Mouse (Mus musculus): ENCODE measurements around the gene Lrrk1.

Lrrk1 gene

DNA sequence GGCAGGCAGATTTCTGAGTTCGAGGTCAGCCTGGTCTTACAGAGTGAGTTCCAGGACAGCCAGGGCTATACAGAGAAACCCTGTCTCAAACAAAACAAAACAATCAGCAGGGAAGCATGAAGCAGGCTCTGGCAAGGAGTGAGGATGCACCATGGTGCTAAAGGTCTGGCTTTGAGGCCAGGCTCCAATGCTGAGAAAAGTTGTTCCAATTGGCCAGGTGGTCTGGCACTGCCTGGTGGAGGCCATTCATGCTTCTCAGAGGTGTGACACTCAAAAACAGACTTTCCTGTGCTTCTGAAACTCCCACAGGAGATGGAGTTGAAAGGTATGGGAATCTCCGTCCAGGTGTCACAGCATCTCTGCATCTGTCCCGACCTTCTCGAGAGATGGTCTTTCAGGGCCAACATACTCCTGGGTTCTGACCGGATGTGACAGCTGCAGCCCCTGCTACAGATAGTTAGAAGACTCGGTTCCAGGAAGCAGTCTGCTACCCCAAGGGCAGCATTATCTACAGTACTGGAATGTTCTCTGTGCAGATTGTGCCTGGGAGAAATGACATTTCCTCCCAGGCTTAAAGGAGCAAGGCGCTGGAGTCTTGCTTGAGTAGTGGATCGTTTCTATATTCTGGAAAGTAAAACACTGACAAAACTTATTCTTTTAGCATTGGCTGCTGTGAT lies 134.0 kb downstream of the Lrrk1 start:
- CTCF ChIA-PET: no interaction called here
- POLR2A ChIA-PET: no interaction called here

DNA sequence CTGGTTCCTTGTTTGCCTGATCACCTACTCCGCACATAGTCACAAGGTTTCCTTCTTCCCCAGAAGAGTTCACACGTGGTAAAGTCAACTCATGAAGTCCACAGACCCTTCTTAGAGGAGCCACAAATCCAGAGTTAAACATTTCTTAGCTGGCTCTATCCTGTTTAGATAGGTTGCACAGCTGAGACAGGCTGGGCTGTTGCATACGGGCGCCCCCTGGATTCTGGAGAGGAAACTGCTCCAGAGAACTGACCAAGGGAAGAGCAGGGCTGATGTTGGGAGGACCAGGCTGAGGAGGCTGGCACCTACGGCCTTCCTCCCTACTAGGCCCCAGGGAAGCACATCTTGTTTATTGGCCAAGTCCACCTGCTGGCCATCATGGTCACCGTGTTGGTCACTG lies 138.1 kb downstream of the Lrrk1 start:
- POLR2A ChIA-PET: interaction anchor here in 1 of 4 experiments (0.6 kb wide), 1 partner anchor 67 kb away, joined by 4 read pairs; no protein-coding TSS in a partner anchor
- CTCF ChIA-PET: interaction anchor here in 3 of 4 experiments (0.6 to 1.3 kb wide), 11 partner anchors 13 to 149 kb away, joined by 3 to 8 read pairs (median 4); no protein-coding TSS in a partner anchor

DNA sequence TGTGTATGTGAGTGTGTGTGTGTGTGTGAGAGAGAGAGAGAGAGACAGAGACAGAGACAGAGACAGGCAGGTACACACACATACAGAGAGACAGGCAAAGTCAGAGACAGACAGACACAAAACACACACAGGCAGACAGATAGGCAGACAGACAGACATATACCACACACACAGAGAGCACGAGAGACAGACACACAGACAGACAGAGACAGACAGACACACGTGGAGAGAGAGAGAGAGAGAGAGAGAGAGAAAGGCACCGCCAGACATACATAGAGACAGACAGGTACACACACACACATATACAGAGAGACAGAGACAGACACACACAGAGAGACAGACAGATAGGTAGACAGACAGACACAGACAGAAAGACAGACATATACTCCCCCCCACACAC lies 138.7 kb downstream of the Lrrk1 start:
- ChIA-PET POLR2A (no interaction called here), CTCF (interaction anchor here in 2 of 4 experiments (0.6 to 1.3 kb wide), 10 partner anchors 14 to 882 kb away, joined by 3 to 5 read pairs (median 4); no protein-coding TSS in a partner anchor)

DNA sequence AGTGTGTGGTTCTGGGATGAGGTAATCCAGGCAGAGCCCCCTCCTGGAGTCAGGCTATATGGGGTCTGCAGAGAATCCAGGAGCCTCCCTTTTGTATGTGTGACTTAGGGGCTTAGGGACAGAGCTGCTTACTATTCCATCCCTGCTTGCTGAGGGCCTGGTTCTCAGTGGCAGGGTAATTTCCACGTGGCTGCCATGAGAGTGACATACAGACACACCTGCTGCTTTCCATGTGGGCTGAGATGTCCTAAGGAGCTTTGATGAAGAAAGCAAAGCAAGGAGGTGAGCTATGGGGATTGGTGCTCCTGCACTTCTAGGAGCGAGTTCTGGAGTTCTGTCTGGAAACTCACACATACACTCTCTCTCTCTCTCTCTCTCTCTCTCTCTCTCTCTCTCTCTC lies 139.1 kb downstream of the Lrrk1 start:
- POLR2A ChIA-PET: no interaction called here

DNA sequence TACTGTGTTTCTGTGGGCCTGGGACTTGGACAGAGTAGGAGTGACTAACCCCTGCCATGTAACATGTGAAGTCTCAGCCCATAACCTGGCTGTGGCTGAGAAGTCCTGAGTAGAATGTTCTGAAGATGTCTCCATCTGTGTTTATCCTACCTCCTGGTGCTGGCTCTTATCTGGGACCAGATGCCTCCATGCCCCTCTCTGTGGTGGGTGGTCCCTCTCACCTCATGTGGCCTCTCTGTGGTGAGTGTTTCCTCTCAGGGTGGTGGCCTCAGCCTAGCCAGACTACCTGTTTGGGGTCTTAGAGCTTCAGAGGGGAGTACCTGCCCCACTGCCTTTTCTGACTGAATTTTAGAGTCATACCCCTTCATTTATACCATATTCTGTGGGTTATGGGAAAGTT lies 139.9 kb downstream of the Lrrk1 start:
- POLR2A ChIA-PET: no interaction called here
- CTCF ChIA-PET: interaction anchor here in 1 of 4 experiments (0.5 kb wide), 1 partner anchor 143 kb away, joined by 3 read pairs; no protein-coding TSS in a partner anchor

More for the DNA sequence above, 139.1 kb downstream of the Lrrk1 start:
- CTCF ChIA-PET: interaction anchor here in 1 of 4 experiments (0.6 kb wide), 1 partner anchor 882 kb away, joined by 3 read pairs; no protein-coding TSS in a partner anchor

DNA sequence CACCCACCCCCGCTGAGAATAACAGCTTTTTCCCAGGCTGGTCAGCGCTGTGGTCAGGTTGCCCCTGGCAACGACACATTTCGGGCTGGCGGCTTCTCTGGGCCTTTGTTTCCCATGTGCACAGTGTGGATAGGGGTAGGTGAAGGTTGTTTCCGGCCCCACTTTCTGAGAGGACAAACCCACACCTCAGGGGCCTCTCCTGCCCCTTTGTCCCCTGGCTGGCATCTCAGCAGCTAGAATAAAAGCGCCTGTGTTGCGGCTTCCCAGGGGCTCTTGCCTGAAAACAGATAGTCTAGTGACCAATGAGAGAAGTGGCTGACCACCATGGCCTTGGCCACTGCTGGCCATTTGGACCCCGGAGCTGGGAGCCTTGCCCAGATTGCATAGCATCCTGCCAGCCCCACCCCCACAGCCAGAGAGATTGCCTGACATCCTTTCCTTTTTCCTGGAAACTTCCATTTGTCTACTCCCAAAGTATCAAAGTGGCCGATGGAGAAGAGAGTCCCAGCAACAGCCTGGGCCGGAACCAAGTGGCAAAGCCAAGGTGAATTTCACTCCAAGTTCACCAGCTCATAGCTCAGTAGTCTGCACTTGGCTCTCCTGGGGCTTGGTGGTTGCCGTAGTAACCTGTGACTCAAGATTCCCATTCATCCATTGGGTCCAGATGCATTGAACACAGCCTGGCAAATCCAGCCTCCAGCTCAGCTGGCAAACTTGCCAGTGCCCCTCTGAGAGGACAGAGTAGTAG lies 140.7 kb downstream of the Lrrk1 start:
- ChIA-PET POLR2A (interaction anchor here in 1 of 4 experiments (0.5 kb wide), 1 partner anchor 586 kb away, joined by 3 read pairs; no protein-coding TSS in a partner anchor), CTCF (interaction anchor here in 3 of 4 experiments (0.5 to 1.0 kb wide), 3 partner anchors 20 to 145 kb away, joined by 3 read pairs; no protein-coding TSS in a partner anchor)

DNA sequence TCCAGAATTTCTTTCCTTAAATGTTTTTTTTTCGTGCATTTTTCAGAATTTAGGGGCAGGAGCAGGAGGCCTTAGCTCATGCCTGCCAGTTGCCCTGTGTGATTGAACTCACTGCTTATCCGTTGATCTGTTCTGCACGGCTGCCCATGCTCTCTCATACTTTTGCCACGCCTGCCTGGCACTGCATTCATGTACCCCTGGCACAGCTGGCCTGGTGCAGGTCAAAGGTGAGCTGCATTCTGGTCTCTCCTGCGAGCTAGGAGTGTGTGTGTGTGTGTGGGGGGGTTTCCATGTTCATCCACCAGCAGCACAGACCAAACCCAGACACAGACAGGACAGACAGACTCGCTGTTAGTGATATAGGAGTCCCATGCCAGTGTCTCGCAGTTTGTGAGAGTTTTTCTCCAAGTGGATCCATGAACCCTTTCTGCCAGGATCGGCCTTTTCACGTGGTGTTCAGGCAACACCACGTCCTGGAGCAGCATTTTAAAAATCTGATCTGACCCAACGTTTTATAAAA lies 141.4 kb downstream of the Lrrk1 start:
- CTCF ChIA-PET: interaction anchor here in 2 of 4 experiments (0.6 to 1.0 kb wide), 2 partner anchors 21 to 145 kb away, joined by 3 read pairs; no protein-coding TSS in a partner anchor
- POLR2A ChIA-PET: no interaction called here

DNA sequence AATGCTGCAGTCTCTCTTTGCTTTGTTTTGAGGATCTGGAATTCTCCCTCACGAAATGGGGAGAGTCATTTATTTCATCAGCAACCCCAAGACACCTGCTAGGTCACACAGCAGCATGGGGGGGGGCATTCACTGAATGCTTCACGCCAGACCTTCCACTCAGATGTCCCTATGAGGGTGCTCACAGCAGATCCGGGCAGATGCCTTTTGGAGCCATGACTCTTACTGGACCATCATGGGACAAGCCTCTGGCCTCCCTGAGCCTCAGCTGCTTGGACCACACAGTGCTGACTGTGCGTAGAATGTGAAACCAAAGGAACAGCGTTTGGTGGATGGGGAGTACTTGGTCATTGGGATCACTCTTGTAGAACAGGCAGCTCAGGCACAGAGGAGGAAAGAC lies 142.5 kb downstream of the Lrrk1 start:
- ChIA-PET POLR2A (no interaction called here), CTCF (no interaction called here)

DNA sequence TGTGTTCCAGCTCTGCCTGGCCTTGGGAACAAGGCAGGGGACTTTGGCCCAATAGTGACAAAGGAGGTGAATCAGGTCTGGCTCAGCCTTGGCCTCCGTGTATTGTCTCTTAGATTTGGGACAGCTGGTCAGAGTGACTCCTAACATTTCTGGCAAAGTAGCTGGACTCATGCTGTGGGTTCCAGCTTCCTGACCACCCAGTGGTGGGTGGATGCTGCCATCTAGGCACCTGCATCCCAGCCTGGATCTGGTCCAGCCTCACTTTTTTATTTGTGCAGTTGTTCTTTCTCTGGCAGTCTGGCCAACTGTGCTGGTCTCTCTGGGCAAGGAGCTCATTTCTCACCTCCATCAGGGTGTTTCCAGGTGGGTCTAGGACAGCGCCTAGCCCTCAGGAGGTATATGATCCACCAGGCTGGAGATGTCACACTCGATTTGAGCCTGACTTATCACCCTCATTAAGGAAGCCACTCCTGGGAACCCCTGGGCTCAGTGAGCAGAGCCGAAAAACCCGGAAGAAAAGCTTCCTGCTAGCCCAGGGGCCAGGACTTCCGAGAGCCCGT lies 144.3 kb downstream of the Lrrk1 start:
- POLR2A ChIA-PET: interaction anchor here in 2 of 4 experiments (1.2 to 1.6 kb wide), 2 partner anchors 13 to 164 kb away, joined by 3 to 6 read pairs; partner anchors contain the start of gene Selenos (in 1 of the 2)
- CTCF ChIA-PET: interaction anchor here in 1 of 4 experiments (0.6 kb wide), 1 partner anchor 397 kb away, joined by 3 read pairs; no protein-coding TSS in a partner anchor

DNA sequence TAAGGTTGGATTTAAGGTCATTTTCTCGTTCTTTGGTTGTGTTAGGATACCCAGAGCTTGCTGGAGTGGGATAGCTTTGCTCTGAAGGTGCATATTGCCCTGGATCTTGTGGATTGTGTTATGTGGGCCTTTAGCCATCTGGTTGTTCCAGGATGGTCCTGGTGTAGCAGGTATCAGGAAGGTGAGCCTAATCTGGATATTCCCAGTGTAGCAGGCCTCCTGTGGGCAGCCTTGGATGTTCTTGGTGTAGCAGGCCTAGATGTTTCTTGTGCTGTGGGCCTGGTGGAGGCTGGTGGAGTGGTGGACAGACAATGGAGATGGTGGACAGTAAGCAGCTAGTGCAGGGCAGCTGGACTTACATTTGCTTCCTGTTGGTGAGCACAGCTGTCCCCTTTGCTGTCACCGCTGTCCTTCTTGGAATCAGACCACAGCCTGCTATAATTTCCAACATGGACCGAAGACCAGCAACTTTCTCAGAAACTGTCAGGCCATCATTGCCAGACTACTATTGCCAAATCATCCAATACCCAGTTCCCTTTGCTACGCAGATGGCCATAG lies 146.2 kb downstream of the Lrrk1 start:
- ChIA-PET POLR2A (no interaction called here), CTCF (interaction anchor here in 1 of 4 experiments (1.1 kb wide), 1 partner anchor 9 kb away, joined by 3 read pairs; no protein-coding TSS in a partner anchor)

DNA sequence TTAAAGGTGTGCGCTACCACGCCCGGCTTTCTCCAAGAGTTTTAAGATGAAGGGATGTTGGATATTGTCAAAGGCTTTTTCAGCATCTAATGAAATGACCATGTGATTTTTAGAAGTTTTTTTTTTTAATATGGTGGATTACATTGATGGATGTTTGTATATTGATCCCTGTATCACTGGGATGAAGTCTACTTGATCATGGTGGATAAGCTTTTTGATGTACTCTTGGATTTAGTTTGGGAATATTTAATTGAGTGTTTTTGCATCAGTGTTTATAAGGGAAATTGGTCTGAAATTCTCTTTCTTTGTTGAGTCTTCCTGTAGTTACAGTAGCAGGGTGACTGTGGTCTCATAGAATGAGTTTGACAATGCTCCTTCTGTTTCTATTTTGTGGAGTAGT lies 150.0 kb downstream of the Lrrk1 start:
- POLR2A ChIA-PET: no interaction called here
- CTCF ChIA-PET: no interaction called here

DNA sequence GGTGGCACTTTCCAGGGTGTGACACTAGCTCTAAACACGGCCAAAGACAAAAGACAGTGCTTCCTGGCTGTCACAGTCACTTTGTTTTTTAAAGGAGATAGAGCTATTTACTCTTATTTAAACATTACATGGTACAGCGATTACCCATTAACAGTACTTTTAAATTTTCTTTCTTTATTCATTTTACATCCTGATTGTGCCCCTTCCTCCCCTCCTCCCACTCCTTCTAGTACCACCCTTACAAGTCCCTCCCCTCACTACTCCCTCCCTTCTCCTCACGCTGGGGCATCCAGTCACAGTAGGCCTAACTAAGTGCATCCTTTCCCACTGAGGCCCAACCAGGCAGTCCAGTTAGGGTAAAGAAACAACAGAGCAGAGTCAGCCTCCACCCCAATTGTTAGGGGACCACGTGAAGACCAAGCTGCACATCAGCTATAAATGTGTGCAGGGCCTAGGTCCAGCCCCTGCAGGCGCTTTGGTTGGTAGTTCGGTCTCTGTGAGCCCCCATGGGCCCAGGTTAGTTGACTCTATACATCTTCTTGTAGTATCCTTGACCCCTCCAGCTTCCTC lies 154.1 kb downstream of the Lrrk1 start:
- ChIA-PET POLR2A (no interaction called here), CTCF (no interaction called here)

DNA sequence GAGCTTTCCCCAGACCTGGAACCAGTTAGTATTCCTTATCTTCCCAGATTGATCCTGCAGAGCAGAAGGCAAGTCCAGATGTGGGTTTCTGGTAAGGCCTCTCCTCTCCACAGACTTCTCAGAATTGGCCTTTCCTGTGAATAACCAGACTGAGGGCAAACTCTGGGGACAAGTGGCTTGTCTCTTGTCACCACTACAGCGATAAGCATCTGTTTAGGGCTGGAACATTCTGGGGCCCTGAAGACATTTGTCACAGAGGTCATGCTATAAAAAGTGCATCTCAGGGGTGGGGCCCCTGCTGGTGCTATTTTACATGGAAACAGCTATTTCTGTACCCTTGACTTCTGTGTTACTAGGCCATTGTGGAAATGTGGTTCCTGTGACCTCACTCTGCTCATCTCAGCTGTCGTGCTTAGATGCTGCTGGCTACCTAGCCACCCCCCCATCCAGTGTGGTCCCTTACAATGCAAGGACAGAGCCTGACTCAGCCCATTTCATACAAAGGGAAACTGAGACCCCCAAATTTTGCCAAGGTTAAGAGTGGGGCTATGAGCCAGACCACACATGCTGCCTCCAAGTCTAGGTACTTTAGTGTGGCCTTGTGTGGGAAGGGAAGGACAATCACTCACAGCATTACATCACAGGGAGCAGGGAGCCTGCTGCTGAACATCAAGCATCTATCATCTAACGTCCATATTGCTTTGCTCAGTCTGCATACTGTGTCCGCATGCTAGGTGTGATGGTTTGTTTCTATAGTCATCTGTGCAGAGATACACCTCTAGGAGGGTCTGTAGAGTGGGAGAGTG lies 154.8 kb downstream of the Lrrk1 start:
- ChIA-PET CTCF (interaction anchor here in 1 of 4 experiments (0.7 kb wide), 1 partner anchor 17 kb away, joined by 4 read pairs; no protein-coding TSS in a partner anchor), POLR2A (no interaction called here)

DNA sequence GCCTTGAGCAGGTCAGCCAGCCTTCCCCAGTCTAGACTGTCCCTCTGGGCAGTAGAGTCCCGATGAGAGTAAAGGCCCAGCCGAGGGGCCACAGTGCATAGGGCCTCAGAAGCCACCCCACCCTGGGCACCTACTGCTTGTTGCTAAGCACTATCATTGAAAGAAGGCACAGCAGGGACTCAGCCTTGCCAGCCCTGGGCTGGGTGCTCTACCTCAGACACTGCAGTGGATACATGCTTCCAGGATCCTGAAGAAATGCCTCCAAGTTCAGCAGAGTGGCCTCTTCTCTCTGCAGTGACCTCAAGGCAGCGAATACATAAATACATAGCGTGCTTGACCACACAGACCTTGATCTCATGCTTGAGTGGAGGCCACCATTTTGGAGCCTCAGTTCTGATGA lies 156.3 kb downstream of the Lrrk1 start:
- CTCF ChIA-PET: interaction anchor here in 2 of 4 experiments (0.6 to 1.6 kb wide), 2 partner anchors 18 to 459 kb away, joined by 4 read pairs; no protein-coding TSS in a partner anchor
- POLR2A ChIA-PET: interaction anchor here in 1 of 4 experiments (1.4 kb wide), 1 partner anchor 32 kb away, joined by 5 read pairs; no protein-coding TSS in a partner anchor

DNA sequence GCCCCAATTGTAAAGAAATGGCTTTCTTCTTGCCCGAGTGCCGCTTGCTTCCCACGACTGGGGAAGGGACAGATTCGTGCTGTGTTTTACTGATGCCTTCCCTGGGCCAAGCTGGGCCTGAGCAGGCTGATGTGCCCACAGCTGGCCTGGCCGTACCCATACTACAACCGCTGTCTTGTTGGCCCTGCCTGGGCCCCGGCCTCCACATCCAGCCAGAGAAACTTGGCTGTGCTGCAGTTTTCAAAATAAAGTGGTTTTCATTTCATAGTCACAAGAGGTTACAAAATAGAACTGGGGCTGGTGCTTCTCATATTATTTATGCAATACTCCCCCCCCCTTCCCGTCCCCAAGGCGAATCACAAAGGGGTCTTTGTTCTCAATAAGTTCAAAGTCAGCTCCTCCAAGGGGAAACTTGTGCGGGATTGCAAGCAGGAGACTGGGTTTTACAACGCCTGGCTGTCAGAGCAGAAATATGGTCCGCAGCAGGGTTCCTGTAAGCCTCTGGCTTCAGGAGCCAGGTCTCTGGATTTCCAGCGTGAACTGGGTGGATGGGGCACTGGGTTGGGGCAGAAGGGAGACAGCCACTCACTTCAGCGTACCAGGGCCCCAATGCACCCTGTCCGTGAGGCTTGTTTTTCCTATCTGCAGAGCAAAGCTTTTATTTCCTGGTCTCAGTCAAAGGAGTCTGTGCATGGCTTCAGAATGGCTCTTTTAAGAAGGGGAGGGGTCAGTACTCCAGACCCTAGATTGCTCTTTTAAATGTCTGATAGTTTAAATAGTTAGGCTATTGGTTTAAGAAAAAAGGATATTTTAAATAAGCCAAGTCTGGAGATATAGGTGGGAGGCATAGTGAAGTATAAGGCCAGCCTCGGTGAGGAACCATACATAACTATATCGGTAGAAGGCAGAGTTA lies 157.3 kb downstream of the Lrrk1 start:
- ChIA-PET CTCF (interaction anchor here in 3 of 4 experiments (0.6 to 1.6 kb wide), 3 partner anchors 19 to 460 kb away, joined by 4 read pairs; no protein-coding TSS in a partner anchor), POLR2A (interaction anchor here in 1 of 4 experiments (1.4 kb wide), 1 partner anchor 31 kb away, joined by 5 read pairs; no protein-coding TSS in a partner anchor)

DNA sequence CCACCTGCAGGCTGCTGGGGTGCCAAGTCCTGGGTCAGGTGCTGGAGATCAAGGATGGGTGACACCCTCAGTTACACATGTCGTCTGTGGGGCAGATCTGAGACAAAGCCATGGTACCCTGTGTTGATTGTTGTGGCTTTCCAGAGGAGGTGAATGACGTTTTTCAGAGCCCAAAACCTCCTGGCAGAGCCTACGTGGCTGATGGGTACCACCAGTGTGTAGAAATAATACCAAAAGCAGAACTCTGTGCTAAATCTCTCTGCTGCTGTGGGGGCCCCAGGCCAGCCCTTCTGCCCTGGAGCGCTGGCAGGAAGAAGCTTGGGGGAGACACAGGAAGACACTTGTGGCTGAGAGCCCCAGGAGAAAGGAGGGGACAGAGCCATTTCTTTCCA lies 157.9 kb downstream of the Lrrk1 start:
- POLR2A ChIA-PET: interaction anchor here in 1 of 4 experiments (1.4 kb wide), 1 partner anchor 30 kb away, joined by 5 read pairs; no protein-coding TSS in a partner anchor
- CTCF ChIA-PET: interaction anchor here in 2 of 4 experiments (0.6 to 1.6 kb wide), 2 partner anchors 20 to 21 kb away, joined by 4 read pairs; no protein-coding TSS in a partner anchor
